Mouse (Mus musculus): ENCODE measurements around the gene Lrrc51. TPM values are rescaled to one million over a fixed set of nuclear protein-coding genes. Genes with fewer than 3 reads are reported as not detected.

The Lrrc51 gene
- total and polyA plus RNA-seq, 2 experiments: 3.3 to 5.2 TPM

DNA sequence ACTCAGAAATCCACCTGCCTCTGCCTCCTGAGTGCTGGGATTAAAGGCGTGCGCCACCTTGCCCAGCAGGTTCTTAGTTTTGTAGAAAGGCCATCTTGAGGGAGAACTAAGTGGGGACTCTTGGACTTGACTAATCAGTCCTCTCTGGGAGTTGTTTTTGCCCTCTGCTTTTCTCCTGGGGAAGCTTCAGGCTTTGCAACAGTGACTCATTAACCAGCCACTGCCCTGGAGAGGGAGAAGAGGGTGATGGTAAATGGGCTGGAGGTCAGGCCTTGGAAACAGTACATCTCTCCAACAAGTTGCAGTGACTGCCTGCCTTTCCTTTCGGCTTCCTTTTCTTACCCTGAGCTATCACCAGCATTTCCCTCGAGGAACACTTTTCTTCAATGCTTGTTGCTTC, 30.9 kb upstream of the Lrrc51 start:
- Histone ChIP-seq H3K4me3 (ENCODE audit: insufficient read depth, low read depth, low read length) (peak overlapping the region; percentile 5; the same call in 1 of the 2 replicates), H3K27ac (replicated peaks; ENCODE audit: insufficient read depth, low read depth, low read length) (peak overlapping the region; percentile 95), H3K27me3 (ENCODE audit: control insufficient read depth, insufficient read depth, low read length) (no peaks in the 10 kb centered on the region), H3K79me2 (ENCODE audit: control insufficient read depth, insufficient read depth, low read length) (peaks cover 9% of the 10 kb centered on the region; the same call in 1 of the 2 replicates), H3K4me1 (ENCODE audit: control insufficient read depth, insufficient read depth, low read length) (peaks cover 14% of the 10 kb centered on the region), H3K9ac (ENCODE audit: low read depth, low read length) (no peak overlapping the region), H3K36me3 (ENCODE audit: control insufficient read depth, insufficient read depth, low read length) (no peaks in the 10 kb centered on the region)
- WGBS: 41% methylated on average over 4 of the region's 4 CpGs
- TF ChIP-seq CTCF (IDR thresholded peaks at IDR 0.05; ENCODE audit: low read depth, low read length): no peak
- TF ChIP-seq POLR2A (IDR thresholded peaks at IDR 0.05; ENCODE audit: extremely low read depth, insufficient read depth, low read length): no peak
- peak; percentile 91 for DNase-seq (ENCODE audit: extremely low read depth, low read depth, low spot score)

DNA sequence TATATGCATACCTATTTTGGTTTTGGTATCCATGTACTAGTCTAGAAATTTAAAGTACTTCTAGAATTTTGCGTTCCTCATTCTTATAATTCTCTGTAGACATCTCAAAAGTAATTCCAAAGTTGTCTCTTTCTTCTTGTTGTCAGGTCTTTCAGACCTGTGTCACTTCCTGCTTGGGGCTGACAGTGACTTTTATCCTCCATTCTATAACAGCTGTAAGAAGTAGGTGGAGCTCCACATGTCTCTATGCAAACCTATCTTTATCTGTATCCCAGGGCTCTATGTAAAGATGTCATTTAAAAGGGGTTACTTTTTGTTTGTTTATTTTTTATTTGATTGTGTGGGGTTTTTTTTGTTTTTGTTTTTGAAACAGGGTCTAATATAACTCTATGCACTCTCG, 29.9 kb upstream of the Lrrc51 start:
- Histone ChIP-seq H3K27ac (replicated peaks; ENCODE audit: insufficient read depth, low read depth, low read length) (no peak overlapping the region), H3K79me2 (ENCODE audit: control insufficient read depth, insufficient read depth, low read length) (peaks cover 9% of the 10 kb centered on the region; the same call in 1 of the 2 replicates), H3K9ac (ENCODE audit: low read depth, low read length) (no peak overlapping the region), H3K4me3 (ENCODE audit: insufficient read depth, low read depth, low read length) (no peak overlapping the region), H3K4me1 (ENCODE audit: control insufficient read depth, insufficient read depth, low read length) (peaks cover 11% of the 10 kb centered on the region; the same call in 1 of the 2 replicates), H3K27me3 (ENCODE audit: control insufficient read depth, insufficient read depth, low read length) (no peaks in the 10 kb centered on the region), H3K36me3 (ENCODE audit: control insufficient read depth, insufficient read depth, low read length) (no peaks in the 10 kb centered on the region)
- TF ChIP-seq POLR2A (IDR thresholded peaks at IDR 0.05; ENCODE audit: extremely low read depth, insufficient read depth, low read length): no peak
- no peak for TF ChIP-seq CTCF (IDR thresholded peaks at IDR 0.05; ENCODE audit: low read depth, low read length)
- no peak for DNase-seq (ENCODE audit: extremely low read depth, low read depth, low spot score)
- 91% methylated on average over 2 of the region's 2 CpGs for whole genome bisulfite sequencing

DNA sequence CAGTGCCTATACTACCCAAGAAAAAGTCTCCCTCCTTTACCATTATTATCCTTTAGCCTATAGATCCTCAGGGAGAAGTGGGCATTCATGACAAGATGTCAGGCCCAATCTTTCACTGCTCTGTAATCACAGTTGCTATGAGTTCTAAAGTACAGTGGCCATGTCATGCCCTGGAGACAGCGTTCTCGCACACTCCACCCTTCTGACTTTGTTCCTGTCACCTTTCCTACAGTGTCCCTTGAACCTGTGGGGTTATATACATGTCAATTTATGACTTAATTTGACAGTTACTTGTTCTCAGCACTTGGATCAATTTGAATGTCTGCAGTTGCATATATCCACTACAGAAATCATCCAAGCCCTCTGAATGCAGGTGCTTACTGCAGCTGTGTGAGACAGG, 29.1 kb upstream of the Lrrc51 start:
- WGBS: 73% methylated on average over 2 of the region's 2 CpGs
- H3K27ac ChIP-seq (replicated peaks; ENCODE audit: insufficient read depth, low read depth, low read length): no peak overlapping the region
- TF ChIP-seq CTCF (IDR thresholded peaks at IDR 0.05; ENCODE audit: low read depth, low read length) (no peak), POLR2A (IDR thresholded peaks at IDR 0.05; ENCODE audit: extremely low read depth, insufficient read depth, low read length) (no peak)
- H3K9ac ChIP-seq (ENCODE audit: low read depth, low read length): no peak overlapping the region
- DNase-seq (ENCODE audit: extremely low read depth, low read depth, low spot score): peak; percentile 50
- no peaks in the 10 kb centered on the region for H3K27me3 ChIP-seq (ENCODE audit: control insufficient read depth, insufficient read depth, low read length)
- peaks cover 11% of the 10 kb centered on the region; the same call in 1 of the 2 replicates for H3K4me1 ChIP-seq (ENCODE audit: control insufficient read depth, insufficient read depth, low read length)
- H3K79me2 ChIP-seq (ENCODE audit: control insufficient read depth, insufficient read depth, low read length): peaks cover 9% of the 10 kb centered on the region; the same call in 1 of the 2 replicates
- no peaks in the 10 kb centered on the region for H3K36me3 ChIP-seq (ENCODE audit: control insufficient read depth, insufficient read depth, low read length)
- no peak overlapping the region for H3K4me3 ChIP-seq (ENCODE audit: insufficient read depth, low read depth, low read length)

DNA sequence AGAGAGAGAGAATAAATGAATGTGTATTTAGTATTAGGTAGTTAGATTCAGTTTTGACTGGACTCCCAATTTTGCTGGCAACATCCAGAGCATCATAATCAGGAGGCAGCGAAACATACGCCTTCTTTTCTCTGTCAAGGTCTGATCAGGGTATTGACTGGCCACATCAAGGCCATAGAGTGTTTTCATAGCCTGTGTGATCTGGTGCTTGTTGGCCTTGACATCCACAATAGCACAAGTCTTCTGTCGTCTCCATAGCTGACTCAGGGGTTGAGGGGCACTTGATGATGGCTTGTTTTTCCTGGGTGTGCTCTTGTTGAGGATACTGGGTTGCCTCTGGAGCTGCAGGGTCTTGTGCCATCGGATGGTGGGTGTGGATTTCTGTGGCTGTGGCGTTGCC, 23.2 kb upstream of the Lrrc51 start:
- H3K79me2 ChIP-seq (ENCODE audit: control insufficient read depth, insufficient read depth, low read length): peaks cover 23% of the 10 kb centered on the region; the same call in 1 of the 2 replicates
- no peak overlapping the region for H3K27ac ChIP-seq (replicated peaks; ENCODE audit: insufficient read depth, low read depth, low read length)
- H3K4me1 ChIP-seq (ENCODE audit: control insufficient read depth, insufficient read depth, low read length): no peaks in the 10 kb centered on the region; the same call in 1 of the 2 replicates
- H3K36me3 ChIP-seq (ENCODE audit: control insufficient read depth, insufficient read depth, low read length): no peaks in the 10 kb centered on the region
- WGBS: 80% methylated on average over 5 of the region's 5 CpGs
- TF ChIP-seq CTCF (IDR thresholded peaks at IDR 0.05; ENCODE audit: low read depth, low read length) (no peak), POLR2A (IDR thresholded peaks at IDR 0.05; ENCODE audit: extremely low read depth, insufficient read depth, low read length) (no peak)
- no peaks in the 10 kb centered on the region for H3K27me3 ChIP-seq (ENCODE audit: control insufficient read depth, insufficient read depth, low read length)
- H3K4me3 ChIP-seq (ENCODE audit: insufficient read depth, low read depth, low read length): no peak overlapping the region
- DNase-seq (ENCODE audit: extremely low read depth, low read depth, low spot score): no peak
- no peak overlapping the region for H3K9ac ChIP-seq (ENCODE audit: low read depth, low read length)

DNA sequence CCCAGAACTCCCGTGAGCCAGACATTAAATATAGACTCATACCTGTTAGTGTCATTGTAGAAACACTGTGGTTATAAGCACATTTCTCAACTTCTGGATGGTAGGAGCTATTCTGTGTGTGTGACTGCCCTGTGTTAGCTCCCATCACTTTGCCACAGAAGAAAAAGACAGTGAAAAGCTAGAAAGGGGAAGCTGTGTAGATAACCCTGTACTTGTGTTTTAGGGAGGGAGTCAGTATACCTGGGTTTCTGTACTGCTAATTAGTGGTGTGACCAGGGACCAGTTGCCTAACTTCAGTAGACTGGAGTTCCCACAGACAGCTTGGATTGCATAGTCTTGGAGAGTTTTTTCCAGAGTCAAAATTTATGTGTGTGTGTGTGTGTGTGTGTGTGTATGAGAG, 22.8 kb upstream of the Lrrc51 start:
- no peaks in the 10 kb centered on the region for H3K27me3 ChIP-seq (ENCODE audit: control insufficient read depth, insufficient read depth, low read length)
- WGBS: 76% methylated on average over 1 of the region's 1 CpGs
- no peak overlapping the region for H3K4me3 ChIP-seq (ENCODE audit: insufficient read depth, low read depth, low read length)
- no peaks in the 10 kb centered on the region; the same call in 1 of the 2 replicates for H3K4me1 ChIP-seq (ENCODE audit: control insufficient read depth, insufficient read depth, low read length)
- peaks cover 23% of the 10 kb centered on the region; the same call in 1 of the 2 replicates for H3K79me2 ChIP-seq (ENCODE audit: control insufficient read depth, insufficient read depth, low read length)
- DNase-seq (ENCODE audit: extremely low read depth, low read depth, low spot score): no peak
- H3K9ac ChIP-seq (ENCODE audit: low read depth, low read length): no peak overlapping the region
- no peak for TF ChIP-seq CTCF (IDR thresholded peaks at IDR 0.05; ENCODE audit: low read depth, low read length)
- no peak for TF ChIP-seq POLR2A (IDR thresholded peaks at IDR 0.05; ENCODE audit: extremely low read depth, insufficient read depth, low read length)
- no peaks in the 10 kb centered on the region for H3K36me3 ChIP-seq (ENCODE audit: control insufficient read depth, insufficient read depth, low read length)
- H3K27ac ChIP-seq (replicated peaks; ENCODE audit: insufficient read depth, low read depth, low read length): no peak overlapping the region

DNA sequence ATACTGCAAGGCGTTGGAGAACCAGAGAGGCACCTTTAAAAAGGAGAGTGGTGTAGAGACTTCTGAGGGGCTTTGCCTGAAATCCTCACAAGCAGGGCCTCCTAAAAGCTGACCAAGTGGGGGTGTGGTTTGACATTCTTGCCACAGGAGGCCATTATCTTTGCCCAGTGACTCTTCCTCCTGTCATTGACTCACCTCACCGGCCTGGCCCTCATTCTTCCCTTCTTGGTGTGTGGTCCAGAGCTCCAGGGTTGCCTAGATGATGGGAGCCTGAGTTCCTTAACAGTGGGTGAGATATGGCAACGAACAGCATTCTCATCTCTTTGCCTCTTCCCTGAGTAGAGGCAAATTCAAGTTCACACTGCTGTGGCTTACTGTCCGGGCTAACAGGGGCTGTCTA, 22.2 kb upstream of the Lrrc51 start:
- DNase-seq (ENCODE audit: extremely low read depth, low read depth, low spot score): no peak
- no peak overlapping the region for H3K9ac ChIP-seq (ENCODE audit: low read depth, low read length)
- H3K79me2 ChIP-seq (ENCODE audit: control insufficient read depth, insufficient read depth, low read length): peaks cover 23% of the 10 kb centered on the region; the same call in 1 of the 2 replicates
- no peaks in the 10 kb centered on the region for H3K36me3 ChIP-seq (ENCODE audit: control insufficient read depth, insufficient read depth, low read length)
- H3K27me3 ChIP-seq (ENCODE audit: control insufficient read depth, insufficient read depth, low read length): no peaks in the 10 kb centered on the region
- H3K4me3 ChIP-seq (ENCODE audit: insufficient read depth, low read depth, low read length): no peak overlapping the region
- 81% methylated on average over 4 of the region's 4 CpGs for WGBS
- TF ChIP-seq POLR2A (IDR thresholded peaks at IDR 0.05; ENCODE audit: extremely low read depth, insufficient read depth, low read length): no peak
- TF ChIP-seq CTCF (IDR thresholded peaks at IDR 0.05; ENCODE audit: low read depth, low read length): no peak
- H3K27ac ChIP-seq (replicated peaks; ENCODE audit: insufficient read depth, low read depth, low read length): no peak overlapping the region
- H3K4me1 ChIP-seq (ENCODE audit: control insufficient read depth, insufficient read depth, low read length): no peaks in the 10 kb centered on the region; the same call in 1 of the 2 replicates
